Mouse (Mus musculus) heart, embryonic 11.5 days (tissue): ENCODE results near the gene Esp6. TPM values are rescaled to one million over a fixed set of nuclear protein-coding genes. Genes with fewer than 3 reads are reported as not detected.

ENCODE experiments used
- polyA plus RNA-seq: library from polyadenylated mRNA; unstranded; fragments of >200 nt; fragmentation: Nextera tagmentation; extraction: Ambion mirVana; gene quantifications from 2 replicates; pipeline ENCODE4 v1.2.1, GENCODE M21; 2014

Gene Esp6
- polyA plus RNA-seq, 1 experiment from 2014 or later, result not detected

Other genes starting within 250 kb of the Esp6 start
- gene Crisp1, start 242.3 kb upstream of the Esp6 start, polyA plus RNA-seq, result not detected in 2 replicates
- gene Esp8, start 41.5 kb upstream of the Esp6 start, polyA plus RNA-seq, result not detected in 2 replicates
- gene Esp4, start 37.1 kb downstream of the Esp6 start, polyA plus RNA-seq, result not detected in 2 replicates
- not detected in 2 replicates for gene Esp3, start 70.6 kb downstream of the Esp6 start, polyA plus RNA-seq
- not detected in 2 replicates for gene Esp1, start 165.6 kb downstream of the Esp6 start, polyA plus RNA-seq
- 0.33 TPM in 1 of 2 replicates, not detected in the other for gene Crisp2, start 245.5 kb downstream of the Esp6 start, polyA plus RNA-seq
- 25.7 and 33.2 TPM in 2 replicates for gene Rhag, start 249.6 kb downstream of the Esp6 start, polyA plus RNA-seq